Comparison of ENCODE assay signal across 14 mouse cellular contexts in the genomic region with DNA sequence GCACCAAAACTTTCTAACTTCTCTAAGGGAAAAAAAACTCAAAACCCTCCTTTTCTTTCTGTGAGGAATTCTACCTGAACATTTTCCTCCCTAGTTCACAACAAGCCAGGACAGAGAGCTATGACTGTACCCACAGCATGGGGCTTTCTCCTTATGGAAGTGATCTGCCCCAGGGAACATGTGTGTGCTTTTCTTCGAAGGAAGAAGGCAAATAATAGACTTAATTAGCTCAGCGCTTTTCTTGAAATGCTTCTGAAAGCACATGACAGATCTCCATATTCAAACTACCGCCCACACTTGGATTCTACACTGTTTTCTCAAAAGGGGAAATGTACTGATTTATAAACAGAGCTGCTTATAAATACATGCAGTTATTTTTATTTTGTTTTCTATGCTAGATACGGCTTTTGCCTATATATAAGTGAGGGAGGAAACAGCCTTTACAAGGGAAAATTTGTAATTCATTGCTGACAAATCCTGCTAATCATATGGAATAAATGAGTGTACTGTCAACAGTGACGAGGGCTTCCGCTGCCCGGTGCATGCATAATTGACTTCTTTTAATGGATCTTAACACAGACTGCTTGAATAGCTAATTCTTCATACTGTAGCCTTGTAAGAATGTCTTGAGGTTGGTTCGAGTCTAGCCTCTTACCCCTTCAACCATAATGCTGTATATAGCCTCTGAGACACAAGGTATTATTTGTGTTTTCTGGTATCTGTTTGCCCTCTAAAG.
"Had no signal": no experiment of that assay in that cellular context is flagged by ENCODE, and none has a peak within 500 bp of the region (broad histone marks: within the 10 kb centered on the region; RNA-seq: fewer than 3 reads in every experiment).

No protein-coding gene starts in this region.

- H3K27me3 ChIP-seq: kidney, embryonic 15.5 days; limb, embryonic 13.5 days; liver, embryonic 15.5 days had no signal

- H3K4me1 ChIP-seq: kidney, embryonic 15.5 days; liver, embryonic 15.5 days; midbrain, embryonic 10.5 days had no signal

- H3K36me3 ChIP-seq: kidney, embryonic 15.5 days; limb, embryonic 13.5 days; liver, embryonic 15.5 days; midbrain, embryonic 10.5 days had no signal

- DNase-seq: kidney, adult 11 months; kidney, postnatal 36 days; lung, adult 2 months; lung, postnatal 36 days; thymus, adult 18-20 months; thymus, postnatal 14 days had no signal

- H3K9ac ChIP-seq: kidney, embryonic 15.5 days; limb, embryonic 13.5 days; liver, embryonic 15.5 days had no signal

- ATAC-seq: lung, postnatal 0 days; midbrain, embryonic 16.5 days had no signal

- H3K4me3 ChIP-seq: kidney, embryonic 15.5 days; limb, embryonic 13.5 days; liver, embryonic 15.5 days; midbrain, embryonic 10.5 days had no signal

- H3K4me2 ChIP-seq: kidney, embryonic 15.5 days; limb, embryonic 13.5 days; liver, embryonic 11.5 days; liver, embryonic 15.5 days had no signal

- H3K27ac ChIP-seq: kidney, embryonic 15.5 days; limb, embryonic 13.5 days; liver, embryonic 15.5 days; midbrain, embryonic 10.5 days; stomach, postnatal 0 days had no signal

- H3K9me3 ChIP-seq: kidney, embryonic 15.5 days; limb, embryonic 13.5 days; liver, embryonic 15.5 days; midbrain, embryonic 10.5 days had no signal
